Mouse (Mus musculus) kidney, postnatal 4 days (tissue): ENCODE measurements at regions not wholly inside any gene's neighbourhood (a gene's known extent, or its start where the extent isn't known, plus 50 kb on each side); places are given as distances from the start of the nearest gene placed in this dataset.

Experiments
- DNase-seq, 2 experiments: peaks; one replicate each; pipeline ENCODE4 v3.0.0; 2021; ENCODE audit warnings: mixed read lengths in 2 of 2

GRCm38 (mm10) chr4:54282934-54283333 is 457.1 kb downstream of the Tmem38b start:
- DNase-seq: no peak

- no peak for DNase-seq
These were observed 488.0 kb downstream of the Tmem38b start for GRCm38 (mm10) chr4:54313804-54314203.

GRCm38 (mm10) chr4:54324851-54325250 is 499.0 kb downstream of the Tmem38b start:
- no peak for DNase-seq

GRCm38 (mm10) chr4:54328273-54328672 is 502.4 kb downstream of the Tmem38b start:
- DNase-seq: no peak

GRCm38 (mm10) chr4:54328711-54329427 is 503.0 kb downstream of the Tmem38b start:
- no peak for DNase-seq

GRCm38 (mm10) chr4:54330686-54331085 is 504.8 kb downstream of the Tmem38b start:
- no peak for DNase-seq

GRCm38 (mm10) chr4:54331588-54332211 is 505.9 kb downstream of the Tmem38b start:
- no peak for DNase-seq

GRCm38 (mm10) chr4:54332261-54332660 is 506.4 kb downstream of the Tmem38b start:
- DNase-seq: no peak

- peak; percentile 30 to 53 for DNase-seq
These were observed 512.7 kb downstream of the Tmem38b start for GRCm38 (mm10) chr4:54338556-54338955.

- DNase-seq: no peak
These were observed 514.3 kb downstream of the Tmem38b start for GRCm38 (mm10) chr4:54340106-54340505.

- DNase-seq: no peak
These were observed 528.0 kb downstream of the Tmem38b start for GRCm38 (mm10) chr4:54353657-54354390.

GRCm38 (mm10) chr4:54354391-54354726 is 528.5 kb downstream of the Tmem38b start:
- no peak for DNase-seq

GRCm38 (mm10) chr4:54355381-54356040 is 529.7 kb downstream of the Tmem38b start:
- no peak for DNase-seq

- DNase-seq: no peak
These were observed 530.2 kb downstream of the Tmem38b start for GRCm38 (mm10) chr4:54356041-54356427.

GRCm38 (mm10) chr4:54370909-54371308 is 545.1 kb downstream of the Tmem38b start:
- DNase-seq: no peak

- no peak for DNase-seq
These were observed 545.6 kb downstream of the Tmem38b start for GRCm38 (mm10) chr4:54371418-54371957.

- peak; percentile 4 to 18 for DNase-seq
These were observed 547.8 kb downstream of the Tmem38b start for GRCm38 (mm10) chr4:54373606-54374005.

- peak in 1 of 2 experiments; percentile 11 for DNase-seq
These were observed 548.6 kb downstream of the Tmem38b start for GRCm38 (mm10) chr4:54374457-54374856.

GRCm38 (mm10) chr4:54387460-54387859 is 557.4 kb upstream of the Zfp462 start:
- DNase-seq: no peak

- no peak for DNase-seq
These were observed 553.2 kb upstream of the Zfp462 start for GRCm38 (mm10) chr4:54391536-54392208.

- DNase-seq: no peak
These were observed 538.7 kb upstream of the Zfp462 start for GRCm38 (mm10) chr4:54406151-54406550.

- no peak for DNase-seq
These were observed 536.9 kb upstream of the Zfp462 start for GRCm38 (mm10) chr4:54407930-54408329.
